Mouse (Mus musculus): ENCODE measurements around the gene Map2k5. TPM values are rescaled to one million over a fixed set of nuclear protein-coding genes. Genes with fewer than 3 reads are reported as not detected.

Gene Map2k5
- polyA plus RNA-seq, 1 experiment from 2014 or later: 29.5 TPM

DNA sequence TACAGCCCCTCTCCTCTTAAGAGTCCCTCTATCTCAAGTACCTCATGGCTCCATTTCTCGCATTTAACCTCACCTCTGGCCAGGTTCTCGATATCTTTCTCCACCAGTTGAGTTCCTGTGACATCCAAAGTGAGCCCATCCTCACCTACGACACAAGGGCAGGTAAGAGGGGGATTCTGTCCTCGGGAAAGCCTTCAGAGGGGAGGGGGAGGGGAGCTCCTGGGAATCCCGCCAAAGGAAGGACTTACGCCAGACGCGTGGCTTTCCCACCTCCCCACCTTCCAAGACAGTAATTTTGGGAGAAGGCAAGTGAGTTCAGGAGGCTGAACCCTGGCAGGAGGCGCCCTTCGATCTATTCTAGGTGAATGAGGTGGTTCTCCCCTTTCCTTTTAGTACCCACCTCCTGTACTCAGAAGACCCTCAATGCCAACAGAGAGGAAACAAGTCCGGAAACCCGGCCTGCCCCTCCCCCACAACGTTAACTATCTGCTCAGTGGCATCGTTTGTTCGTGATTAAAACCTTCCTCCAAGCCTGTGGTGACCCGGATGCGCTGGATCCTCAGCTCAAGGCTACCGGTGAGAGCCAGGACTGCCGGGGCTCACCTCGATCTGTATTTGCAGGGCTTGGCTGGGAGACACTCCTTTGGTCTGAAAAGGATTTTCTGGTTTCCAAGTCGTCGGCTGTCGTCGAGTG, 235.9 kb downstream of the Map2k5 start:
- peaks cover 33% of the 10 kb centered on the region; the same call in 1 of the 2 replicates for H3K4me1 ChIP-seq (replicated peaks; ENCODE audit: insufficient read depth, low read length)
- no peak overlapping the region for H3K4me3 ChIP-seq (replicated peaks; ENCODE audit: low read depth, low read length)
- H3K9me3 ChIP-seq (replicated peaks; ENCODE audit: low read length): no peaks in the 10 kb centered on the region
- WGBS: 3% methylated on average over 24 of the region's 24 CpGs
- no peak for ATAC-seq (replicated peaks; ENCODE audit: low FRiP score, low read depth)
- peaks cover 99% of the 10 kb centered on the region for H3K27me3 ChIP-seq (ENCODE audit: insufficient read depth, low read length)
- H3K9ac ChIP-seq (ENCODE audit: low read depth, low read length): no peak overlapping the region
- no peak overlapping the region for H3K4me2 ChIP-seq (ENCODE audit: low read length)
- no peaks in the 10 kb centered on the region for H3K36me3 ChIP-seq (ENCODE audit: insufficient read depth, low read length)
- no peak for DNase-seq (ENCODE audit: low spot score)
- H3K27ac ChIP-seq: no peak overlapping the region
- no peak for TF ChIP-seq CTCF (IDR thresholded peaks at IDR 0.05; ENCODE audit: low read depth)

DNA sequence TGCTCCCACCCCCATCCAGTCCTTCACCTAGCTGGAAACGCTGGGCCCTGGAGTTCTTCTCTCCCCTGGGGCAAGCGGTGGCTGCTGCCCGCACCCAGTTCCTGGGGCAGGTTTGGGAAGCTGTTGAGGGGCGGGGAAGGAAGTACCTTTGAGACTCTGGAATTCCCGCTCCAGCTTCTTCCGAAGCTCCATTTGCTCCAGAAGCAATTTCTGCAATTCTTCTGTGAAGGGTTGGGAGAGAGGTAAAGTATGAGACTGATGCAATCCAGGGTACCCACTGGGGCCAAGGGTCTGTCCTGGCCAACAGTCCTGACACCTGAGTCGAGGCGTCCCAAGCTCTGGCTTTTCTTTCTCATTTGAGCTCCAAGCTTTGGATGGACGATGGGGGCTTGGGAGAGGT, 237.5 kb downstream of the Map2k5 start:
- no peak overlapping the region for H3K27ac ChIP-seq
- H3K36me3 ChIP-seq (ENCODE audit: insufficient read depth, low read length): no peaks in the 10 kb centered on the region
- no peak for TF ChIP-seq CTCF (IDR thresholded peaks at IDR 0.05; ENCODE audit: low read depth)
- H3K9me3 ChIP-seq (replicated peaks; ENCODE audit: low read length): no peaks in the 10 kb centered on the region
- no peak overlapping the region for H3K4me3 ChIP-seq (replicated peaks; ENCODE audit: low read depth, low read length)
- ATAC-seq (replicated peaks; ENCODE audit: low FRiP score, low read depth) (no peak), DNase-seq (ENCODE audit: low spot score) (no peak)
- peaks cover 25% of the 10 kb centered on the region; the same call in 1 of the 2 replicates for H3K4me1 ChIP-seq (replicated peaks; ENCODE audit: insufficient read depth, low read length)
- peaks cover 93% of the 10 kb centered on the region for H3K27me3 ChIP-seq (ENCODE audit: insufficient read depth, low read length)
- WGBS: 4% methylated on average over 9 of the region's 9 CpGs
- H3K4me2 ChIP-seq (ENCODE audit: low read length): no peak overlapping the region
- H3K9ac ChIP-seq (ENCODE audit: low read depth, low read length): no peak overlapping the region

DNA sequence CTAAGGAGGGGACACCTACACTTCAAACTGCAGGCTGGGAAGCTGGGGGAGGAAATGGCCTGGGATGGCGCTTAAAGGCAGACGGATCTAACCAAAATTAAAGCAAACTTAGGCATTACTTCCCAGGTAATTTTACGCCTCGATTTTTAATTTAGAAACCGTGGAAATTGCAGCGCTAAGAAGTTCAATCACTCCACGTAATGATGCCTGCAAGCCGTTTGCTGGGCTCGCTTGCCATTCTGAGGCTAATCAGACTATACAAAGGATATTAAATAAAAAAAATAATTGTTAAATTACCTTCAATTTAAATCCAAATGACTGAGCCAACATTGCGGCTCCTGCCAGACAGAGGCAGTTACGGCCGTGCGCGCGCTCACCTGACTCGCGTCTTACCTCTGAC, 238.0 kb downstream of the Map2k5 start:
- H3K4me1 ChIP-seq (replicated peaks; ENCODE audit: insufficient read depth, low read length): peaks cover 25% of the 10 kb centered on the region; the same call in 1 of the 2 replicates
- H3K27ac ChIP-seq: no peak overlapping the region
- TF ChIP-seq CTCF (IDR thresholded peaks at IDR 0.05; ENCODE audit: low read depth): no peak
- H3K36me3 ChIP-seq (ENCODE audit: insufficient read depth, low read length): no peaks in the 10 kb centered on the region
- DNase-seq (ENCODE audit: low spot score): no peak
- no peak overlapping the region for H3K4me3 ChIP-seq (replicated peaks; ENCODE audit: low read depth, low read length)
- peaks cover 93% of the 10 kb centered on the region for H3K27me3 ChIP-seq (ENCODE audit: insufficient read depth, low read length)
- 5% methylated on average over 17 of the region's 17 CpGs for WGBS
- no peak overlapping the region for H3K4me2 ChIP-seq (ENCODE audit: low read length)
- no peak for ATAC-seq (replicated peaks; ENCODE audit: low FRiP score, low read depth)
- H3K9ac ChIP-seq (ENCODE audit: low read depth, low read length): no peak overlapping the region
- H3K9me3 ChIP-seq (replicated peaks; ENCODE audit: low read length): no peaks in the 10 kb centered on the region

DNA sequence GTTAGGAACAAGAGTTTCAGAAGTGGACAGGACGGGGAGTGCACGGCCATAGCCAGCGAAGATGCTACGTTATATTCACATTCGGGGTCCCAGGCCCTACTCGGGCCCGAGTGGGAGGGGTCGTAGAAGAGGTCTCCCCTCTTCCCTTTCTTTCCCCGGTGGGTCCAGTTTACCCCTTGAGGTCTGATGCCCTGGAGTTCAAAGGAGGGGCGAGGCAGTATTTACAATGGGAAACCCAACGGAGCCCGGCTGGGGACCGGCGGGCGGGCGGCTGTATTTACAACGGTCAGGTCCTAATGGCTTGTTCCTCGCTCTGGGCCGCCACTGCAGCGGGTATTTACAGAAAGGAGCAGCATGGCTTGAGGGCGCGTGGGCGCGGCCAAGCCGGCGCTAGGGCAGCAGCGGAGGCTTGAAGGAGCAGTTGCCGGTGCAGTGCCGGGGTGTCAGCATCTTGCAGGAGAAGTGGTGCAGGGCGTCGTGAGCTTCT, 239.2 kb downstream of the Map2k5 start:
- DNase-seq (ENCODE audit: low spot score) (no peak), ATAC-seq (replicated peaks; ENCODE audit: low FRiP score, low read depth) (no peak)
- Histone ChIP-seq H3K27ac (no peak overlapping the region), H3K4me1 (replicated peaks; ENCODE audit: insufficient read depth, low read length) (peaks cover 23% of the 10 kb centered on the region; the same call in 1 of the 2 replicates), H3K36me3 (ENCODE audit: insufficient read depth, low read length) (no peaks in the 10 kb centered on the region), H3K4me2 (ENCODE audit: low read length) (peak overlapping the region; percentile 40), H3K9ac (ENCODE audit: low read depth, low read length) (no peak overlapping the region), H3K4me3 (replicated peaks; ENCODE audit: low read depth, low read length) (0 out of 2 replicates have a peak overlapping the region, but pooled peaks have one; percentile 8), H3K27me3 (ENCODE audit: insufficient read depth, low read length) (peaks cover 93% of the 10 kb centered on the region), H3K9me3 (replicated peaks; ENCODE audit: low read length) (no peaks in the 10 kb centered on the region)
- WGBS: 1% methylated on average over 29 of the region's 31 CpGs
- no peak for TF ChIP-seq CTCF (IDR thresholded peaks at IDR 0.05; ENCODE audit: low read depth)

DNA sequence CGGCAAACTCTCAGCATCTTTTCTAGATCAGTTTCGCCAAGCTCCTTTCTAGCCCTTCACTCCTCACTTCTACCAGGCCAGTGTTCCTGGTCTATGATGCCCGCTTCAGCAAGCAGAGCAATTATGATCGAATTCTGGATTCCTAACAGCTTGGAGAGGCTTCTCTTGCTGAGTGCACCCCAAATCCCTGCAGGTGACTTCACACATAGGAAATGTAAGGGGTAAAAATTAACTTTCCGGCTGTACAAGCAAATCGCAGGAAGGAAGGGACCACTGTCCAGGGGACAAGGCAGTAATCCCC, 240.1 kb downstream of the Map2k5 start:
- WGBS: 14% methylated on average over 6 of the region's 6 CpGs
- TF ChIP-seq CTCF (IDR thresholded peaks at IDR 0.05; ENCODE audit: low read depth): no peak
- H3K4me1 ChIP-seq (replicated peaks; ENCODE audit: insufficient read depth, low read length): peaks cover 23% of the 10 kb centered on the region; the same call in 1 of the 2 replicates

DNA sequence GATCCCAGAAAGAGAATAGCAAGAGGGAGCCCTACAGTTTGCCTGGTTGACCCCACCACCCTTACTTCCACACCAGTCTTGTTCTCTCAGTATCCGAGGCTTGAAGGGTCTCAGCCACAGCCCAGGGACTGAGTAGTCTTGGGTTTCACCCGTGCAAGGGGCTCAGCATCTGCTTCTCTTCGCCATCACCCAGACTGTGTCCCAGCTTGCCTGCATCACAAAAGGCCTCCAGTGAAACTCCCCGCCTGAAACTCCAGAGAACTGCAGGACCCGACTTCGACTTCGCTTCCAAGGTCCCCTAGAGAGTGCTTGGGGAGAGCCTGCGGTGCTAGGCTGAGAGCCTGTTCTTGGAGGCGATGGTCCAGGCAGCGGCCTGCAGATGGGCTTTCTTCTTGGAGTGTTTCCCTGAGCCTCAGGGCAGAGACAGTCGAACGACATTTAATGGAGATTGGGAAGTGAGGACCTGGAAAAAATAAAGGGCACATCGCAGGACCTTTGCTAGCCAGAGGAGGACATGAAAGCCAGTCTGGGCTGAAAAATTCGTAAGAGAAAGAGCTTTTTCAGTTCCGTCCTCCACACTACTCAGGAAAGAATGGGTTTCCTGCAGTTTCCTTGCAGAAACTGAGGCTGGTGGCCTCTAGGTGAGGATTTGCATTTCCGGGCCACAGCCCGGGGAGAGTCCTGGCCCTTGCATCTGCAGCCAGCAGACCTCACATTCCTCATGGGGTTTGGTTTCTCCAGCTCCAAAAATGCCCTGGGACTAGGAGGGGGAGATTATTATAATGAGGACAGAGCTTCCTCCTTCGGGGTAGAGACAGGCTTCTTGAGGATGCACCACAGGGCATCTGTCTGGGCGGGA, 240.7 kb downstream of the Map2k5 start:
- no peak for TF ChIP-seq CTCF (IDR thresholded peaks at IDR 0.05; ENCODE audit: low read depth)
- peaks cover 78% of the 10 kb centered on the region for H3K27me3 ChIP-seq (ENCODE audit: insufficient read depth, low read length)
- H3K4me1 ChIP-seq (replicated peaks; ENCODE audit: insufficient read depth, low read length): peaks cover 21% of the 10 kb centered on the region; the same call in 1 of the 2 replicates
- H3K27ac ChIP-seq: no peak overlapping the region
- no peak overlapping the region for H3K4me2 ChIP-seq (ENCODE audit: low read length)
- no peaks in the 10 kb centered on the region for H3K9me3 ChIP-seq (replicated peaks; ENCODE audit: low read length)
- WGBS: 11% methylated on average over 19 of the region's 19 CpGs
- H3K4me3 ChIP-seq (replicated peaks; ENCODE audit: low read depth, low read length): no peak overlapping the region
- H3K9ac ChIP-seq (ENCODE audit: low read depth, low read length): no peak overlapping the region
- ATAC-seq (replicated peaks; ENCODE audit: low FRiP score, low read depth): no peak
- H3K36me3 ChIP-seq (ENCODE audit: insufficient read depth, low read length): no peaks in the 10 kb centered on the region
- no peak for DNase-seq (ENCODE audit: low spot score)

More for the DNA sequence above, 240.1 kb downstream of the Map2k5 start:
- H3K27me3 ChIP-seq (ENCODE audit: insufficient read depth, low read length): peaks cover 84% of the 10 kb centered on the region
- no peaks in the 10 kb centered on the region for H3K9me3 ChIP-seq (replicated peaks; ENCODE audit: low read length)
- ATAC-seq (replicated peaks; ENCODE audit: low FRiP score, low read depth): no peak
- H3K36me3 ChIP-seq (ENCODE audit: insufficient read depth, low read length): no peaks in the 10 kb centered on the region
- no peak overlapping the region for H3K4me2 ChIP-seq (ENCODE audit: low read length)
- no peak overlapping the region for H3K27ac ChIP-seq
- H3K4me3 ChIP-seq (replicated peaks; ENCODE audit: low read depth, low read length): no peak overlapping the region
- no peak overlapping the region for H3K9ac ChIP-seq (ENCODE audit: low read depth, low read length)
- DNase-seq (ENCODE audit: low spot score): no peak

All from kidney, postnatal 0 days (tissue).